Comparison of ENCODE assay signal across 19 mouse cellular contexts in genomic region chr7:99146011-99146410, GRCm38 (mm10). TPM values are rescaled to one million over a fixed set of nuclear protein-coding genes. Genes with fewer than 3 reads are reported as not detected.
DNase-seq lines count a peak whose midpoint lies in the region; ATAC-seq lines count a peak whose summit lies in the region.
"Had no signal": no experiment of that assay in that cellular context is flagged by ENCODE, and none has a peak within 500 bp of the region (broad histone marks: within the 10 kb centered on the region; RNA-seq: fewer than 3 reads in every experiment).

No protein-coding gene starts in this region.

- WGBS in heart, embryonic 12.5 days, result 33% methylated on average over 7 of the region's 7 CpGs
- 19% methylated on average over 7 of the region's 7 CpGs for whole genome bisulfite sequencing in lung, embryonic 16.5 days

- ATAC-seq in heart, embryonic 12.5 days (ENCODE audit: insufficient number of reproducible peaks, low FRiP score), result no peak
- peak; percentile 21; the same call in 1 of the 2 replicates for ATAC-seq in lung, embryonic 16.5 days (ENCODE audit: low read depth)
- ATAC-seq: forebrain, embryonic 15.5 days; hindbrain, embryonic 16.5 days; Patski had no signal

- H3K4me1 ChIP-seq in heart, embryonic 12.5 days (replicated peaks), result peaks cover 25% of the 10 kb centered on the region
- H3K4me1 ChIP-seq in lung, embryonic 16.5 days (replicated peaks; ENCODE audit: control insufficient read depth, insufficient read depth, low read length), result peaks cover 13% of the 10 kb centered on the region

- no peak overlapping the region for H3K4me3 ChIP-seq in heart, embryonic 12.5 days
- H3K4me3 ChIP-seq in lung, embryonic 16.5 days (ENCODE audit: low read length), result no peak overlapping the region
- H3K4me3 ChIP-seq: embryonic facial prominence, embryonic 13.5 days; forebrain, embryonic 15.5 days; heart, embryonic 15.5 days had no signal

- DNase-seq in heart, adult 18-20 months, result peak; percentile 62 to 79
- DNase-seq in urinary bladder, adult 2 months (ENCODE audit: low spot score), result peak; percentile 28
- no peak for DNase-seq in urinary bladder, postnatal 4 days (ENCODE audit: low spot score in 2 of 2)
- peak; percentile 36 for DNase-seq in urinary bladder, postnatal 25 days (ENCODE audit: low spot score)
- DNase-seq in kidney, postnatal 36 days, result no peak
- DNase-seq in layer of hippocampus, adult 9-10 months (ENCODE audit: low spot score), result no peak
- DNase-seq: adrenal gland, adult 2 months; cerebellum, postnatal 36 days; layer of hippocampus, postnatal 36 days; right cerebral cortex, postnatal 4 days; thymus, adult 18-20 months had no signal

- H3K27ac ChIP-seq in heart, embryonic 12.5 days (ENCODE audit: poor library complexity, severe bottlenecking), result no peak overlapping the region
- H3K27ac ChIP-seq in lung, embryonic 16.5 days (ENCODE audit: low read length), result 0 out of 2 replicates have a peak overlapping the region, but pooled peaks have one; percentile 43
- H3K27ac ChIP-seq: embryonic facial prominence, embryonic 13.5 days; forebrain, embryonic 15.5 days; heart, embryonic 15.5 days; kidney, postnatal 0 days had no signal

- H3K36me3 ChIP-seq in heart, embryonic 12.5 days, result no peaks in the 10 kb centered on the region
- H3K36me3 ChIP-seq in lung, embryonic 16.5 days (ENCODE audit: control insufficient read depth, insufficient read depth, low read length), result no peaks in the 10 kb centered on the region
- H3K36me3 ChIP-seq: embryonic facial prominence, embryonic 13.5 days; forebrain, embryonic 15.5 days; heart, embryonic 15.5 days had no signal

- H3K4me2 ChIP-seq in heart, embryonic 12.5 days, result no peak overlapping the region
- H3K4me2 ChIP-seq in lung, embryonic 16.5 days (ENCODE audit: low read depth, low read length), result no peak overlapping the region
- H3K4me2 ChIP-seq: embryonic facial prominence, embryonic 13.5 days; forebrain, embryonic 15.5 days; heart, embryonic 15.5 days had no signal

- no peaks in the 10 kb centered on the region for H3K9me3 ChIP-seq in heart, embryonic 12.5 days (replicated peaks)
- no peaks in the 10 kb centered on the region for H3K9me3 ChIP-seq in lung, embryonic 16.5 days (ENCODE audit: control insufficient read depth, low read length)
- H3K9me3 ChIP-seq: embryonic facial prominence, embryonic 13.5 days; forebrain, embryonic 15.5 days; heart, embryonic 15.5 days had no signal

- no peaks in the 10 kb centered on the region for H3K27me3 ChIP-seq in heart, embryonic 12.5 days (replicated peaks)
- H3K27me3 ChIP-seq in lung, embryonic 16.5 days (ENCODE audit: control insufficient read depth, insufficient read depth, low read depth, low read length), result no peaks in the 10 kb centered on the region
- H3K27me3 ChIP-seq: embryonic facial prominence, embryonic 13.5 days; forebrain, embryonic 15.5 days; heart, embryonic 15.5 days; Patski had no signal

- no peak overlapping the region for H3K9ac ChIP-seq in heart, embryonic 12.5 days
- H3K9ac ChIP-seq in lung, embryonic 16.5 days (ENCODE audit: low read length), result no peak overlapping the region
- H3K9ac ChIP-seq: embryonic facial prominence, embryonic 13.5 days; forebrain, embryonic 15.5 days; heart, embryonic 15.5 days had no signal

RNA-seq across cellular contexts. Expression of gene Uvrag, which starts 5.1 kb away (rescaled TPM):
- total RNA-seq in heart, adult 18-20 months (2021), result 10 to 100 TPM; 17.4 to 19.9 TPM
- polyA plus RNA-seq in heart, embryonic 12.5 days (2016; fragmentation: Nextera tagmentation; extraction: Ambion mirVana), result 18.8 and 19.6 TPM in 2 replicates
- polyA plus RNA-seq in urinary bladder, adult 2 months (2012; rRNA removed), result 19.4 and 21.5 TPM in 2 replicates
- 22.4 and 24.1 TPM in 2 replicates for polyA plus RNA-seq in lung, embryonic 16.5 days (2015; fragmentation: Nextera tagmentation; extraction: Ambion mirVana)

RNA-seq across cellular contexts. Expression of gene Dgat2, which starts 36.5 kb away (rescaled TPM):
- 100 to 1,000 TPM; 343 to 377 TPM for total RNA-seq in heart, adult 18-20 months (2021)
- polyA plus RNA-seq in heart, embryonic 12.5 days (2016; fragmentation: Nextera tagmentation; extraction: Ambion mirVana), result 10.0 and 10.3 TPM in 2 replicates
- 82.3 and 95.8 TPM in 2 replicates for polyA plus RNA-seq in urinary bladder, adult 2 months (2012; rRNA removed)
- polyA plus RNA-seq in lung, embryonic 16.5 days (2015; fragmentation: Nextera tagmentation; extraction: Ambion mirVana), result 38.3 and 41.9 TPM in 2 replicates

Comparison
In these comparisons a context has a peak if more than half of its experiments do, and no peak if none do; other contexts are left out.
1. DNase-seq: peak in heart, adult 18-20 months (2 of 2), urinary bladder, adult 2 months (single experiment) and urinary bladder, postnatal 25 days (single experiment); none in urinary bladder, postnatal 4 days (0 of 2), kidney, postnatal 36 days (0 of 2) and layer of hippocampus, adult 9-10 months (single experiment).